Mouse (Mus musculus): ENCODE results near the gene Kcng1. TPM values are rescaled to one million over a fixed set of nuclear protein-coding genes. Genes with fewer than 3 reads are reported as not detected.
A peak's percentile ranks its signal among the peaks of the same experiment; 100 is the strongest.

Kcng1 gene
- under 1 TPM; 0.25 to 0.48 TPM for total RNA-seq (2021)
- long read RNA-seq, experiment 1, result 0 reads
- long read RNA-seq, experiment 2, result 0 reads

- no peak for DNase-seq (ENCODE audit: low spot score in 2 of 2)
These were observed at the start of gene Kcng1 for GRCm38 (mm10) chr2:168281582-168281981. TSS of gene Kcng1 (minus strand) at chr2:168281736.

- no peak for DNase-seq (ENCODE audit: low spot score in 2 of 2)
These were observed 49.0 kb upstream of the Kcng1 start for GRCm38 (mm10) chr2:168330421-168331070.

DNA sequence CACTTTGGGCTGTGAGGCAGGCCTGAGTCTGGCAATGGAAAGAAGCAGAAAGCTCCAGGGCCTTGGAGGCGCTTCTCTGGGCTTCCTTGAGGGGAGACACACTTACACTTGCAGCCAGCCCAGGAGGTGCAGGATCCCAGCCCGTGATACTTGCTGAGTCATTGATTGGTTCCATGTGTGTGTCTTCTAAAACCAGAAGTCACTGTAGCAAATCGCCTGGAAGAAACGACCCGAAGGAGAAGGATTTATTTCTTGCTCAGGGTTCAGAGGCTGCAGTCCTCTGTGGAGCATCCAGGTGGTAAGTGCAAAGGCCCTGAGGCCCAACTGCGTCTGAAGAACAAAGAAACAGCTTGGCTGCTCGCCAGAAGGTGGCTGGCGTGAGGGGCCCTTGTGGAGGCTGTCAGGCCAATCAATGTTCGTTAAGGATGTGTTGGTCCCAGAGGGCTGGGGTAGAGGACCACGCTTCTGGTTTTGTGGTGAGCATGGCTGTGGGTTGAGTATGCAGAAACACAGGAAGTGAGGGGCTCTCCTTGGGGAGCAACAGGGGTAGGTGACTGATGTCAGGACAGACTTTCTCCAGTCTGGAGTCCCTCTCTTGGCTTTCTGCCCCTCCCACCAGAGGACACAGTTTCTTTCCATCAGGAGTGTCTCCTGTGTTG is 40.3 kb upstream of the Kcng1 start:
- DNase-seq (ENCODE audit: low spot score in 2 of 2), result no peak

DNA sequence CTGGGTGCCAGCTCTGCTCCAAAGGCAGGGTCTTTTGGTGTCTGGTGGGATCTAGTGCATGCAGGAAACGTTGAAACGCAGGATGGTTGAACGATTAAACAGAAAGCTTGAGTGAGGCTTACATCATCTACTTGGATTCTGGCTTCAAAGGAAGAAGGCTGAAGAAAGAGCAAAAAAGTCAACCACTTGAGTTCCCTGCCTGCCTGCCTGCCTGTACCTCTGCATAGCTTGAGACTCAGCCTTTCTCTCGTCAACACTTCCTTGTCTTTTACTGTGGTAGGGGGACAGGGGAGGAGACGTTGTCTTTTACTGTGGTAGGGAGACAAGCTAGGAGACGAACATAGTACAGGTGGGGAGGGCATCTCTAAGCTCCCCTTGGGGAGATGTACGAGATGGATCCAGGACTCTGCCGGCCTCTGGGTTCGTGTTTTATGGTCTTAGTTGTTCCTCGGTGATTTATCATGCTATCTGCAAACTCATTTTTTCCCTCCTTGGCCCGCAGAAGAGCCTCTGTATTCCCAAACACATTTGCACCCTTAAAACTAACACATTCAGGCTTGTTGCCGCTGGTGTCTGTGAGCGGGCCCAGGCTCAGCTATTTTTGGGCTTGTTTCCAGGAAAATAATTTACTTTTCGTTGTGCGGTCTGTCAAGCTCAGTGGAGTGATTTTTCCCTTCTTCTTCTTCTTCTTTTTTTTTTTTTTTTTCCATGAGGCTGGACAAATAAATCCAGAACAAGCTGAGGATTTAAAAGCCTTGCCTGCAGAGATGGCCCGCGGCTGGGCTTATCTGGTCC is 39.0 kb upstream of the Kcng1 start:
- no peak for DNase-seq (ENCODE audit: low spot score in 2 of 2)

GRCm38 (mm10) chr2:168314646-168315446 is 33.3 kb upstream of the Kcng1 start:
- DNase-seq (ENCODE audit: low spot score in 2 of 2), result no peak

- no peak for DNase-seq (ENCODE audit: low spot score in 2 of 2)
These were observed 31.0 kb upstream of the Kcng1 start for GRCm38 (mm10) chr2:168312504-168312903.

DNA sequence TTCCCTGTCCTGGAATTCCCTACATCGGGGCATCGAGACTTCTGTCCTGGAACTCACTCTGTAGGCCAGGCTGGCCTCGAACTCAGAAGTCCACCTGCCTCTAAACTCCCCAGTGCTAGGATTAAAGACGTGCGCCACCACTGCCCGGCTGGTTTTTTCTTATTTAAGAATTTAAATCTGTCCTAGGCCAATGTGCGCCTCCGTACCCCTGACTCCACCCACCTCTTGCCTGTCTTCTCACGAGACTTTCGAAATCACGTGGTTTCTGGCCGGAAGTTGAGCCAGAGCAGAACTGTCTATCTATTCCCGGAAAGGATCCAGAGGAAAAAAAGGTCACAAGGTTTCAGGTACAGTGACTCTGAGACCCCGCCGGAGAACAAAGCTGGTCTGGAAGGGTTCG is 29.5 kb upstream of the Kcng1 start:
- no peak for DNase-seq (ENCODE audit: low spot score in 2 of 2)

- no peak for DNase-seq (ENCODE audit: low spot score in 2 of 2)
These were observed 27.4 kb upstream of the Kcng1 start for GRCm38 (mm10) chr2:168308916-168309315.

DNA sequence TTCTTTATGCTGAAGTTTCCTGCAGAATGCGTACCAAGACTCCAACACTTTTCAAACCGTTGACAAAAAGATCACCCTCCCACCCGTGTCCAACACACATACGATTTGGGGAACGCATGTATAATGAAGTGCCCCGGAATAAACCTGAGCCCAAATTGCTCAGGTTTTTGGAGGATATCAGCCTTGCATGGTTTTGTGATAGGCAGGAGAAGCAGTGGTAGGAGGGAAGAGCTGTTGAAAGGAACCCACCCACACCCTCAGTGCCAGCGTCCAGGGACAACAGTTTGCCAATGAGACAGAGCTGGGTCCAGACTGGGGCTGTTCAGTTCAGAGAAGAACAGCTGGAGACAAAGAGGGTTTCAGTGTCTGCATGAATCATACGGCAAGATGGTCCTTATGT is 18.1 kb upstream of the Kcng1 start:
- no peak for DNase-seq (ENCODE audit: low spot score in 2 of 2)

DNA sequence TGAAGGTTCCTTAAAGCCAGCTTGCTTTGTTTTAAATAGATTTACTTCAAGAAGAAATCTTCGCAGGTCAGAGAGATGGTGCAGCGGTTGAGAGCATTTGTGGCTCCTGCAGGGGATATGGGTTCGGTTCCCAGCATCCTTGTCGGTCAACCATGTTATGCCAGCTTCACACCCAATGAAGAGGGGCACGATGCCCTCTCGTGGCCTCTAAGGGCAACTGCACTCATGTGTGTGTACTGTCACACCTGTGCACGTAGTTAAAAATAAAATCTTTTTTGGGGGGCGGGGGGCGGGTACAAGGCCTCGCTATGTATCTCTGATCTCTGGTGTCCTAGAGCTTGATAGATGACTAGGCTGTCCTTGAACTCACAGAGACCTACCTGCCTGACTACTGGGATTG is 15.0 kb upstream of the Kcng1 start:
- DNase-seq (ENCODE audit: low spot score in 2 of 2), result no peak

DNA sequence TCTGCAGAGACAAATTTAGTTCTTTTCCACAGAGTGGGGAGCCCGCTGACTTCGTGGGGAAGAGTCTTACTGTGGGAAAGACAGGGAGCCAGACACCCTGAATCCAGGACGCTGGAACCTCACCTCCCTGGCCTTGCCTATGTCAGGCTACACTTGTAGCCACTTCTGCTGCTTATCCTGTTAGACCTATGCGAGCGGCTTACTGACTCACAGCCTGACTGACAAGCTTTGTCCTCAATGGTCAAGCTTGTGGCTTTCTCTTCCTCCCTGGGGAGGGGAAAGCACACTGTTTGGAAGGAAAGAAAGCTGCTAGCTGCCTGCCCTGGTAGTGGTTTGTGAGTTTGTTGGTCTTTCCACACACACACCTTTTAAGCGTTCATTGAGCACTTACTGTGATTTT is 11.0 kb upstream of the Kcng1 start:
- DNase-seq (ENCODE audit: low spot score in 2 of 2), result no peak

GRCm38 (mm10) chr2:168292041-168292440 is 10.5 kb upstream of the Kcng1 start:
- DNase-seq (ENCODE audit: low spot score in 2 of 2), result no peak

DNA sequence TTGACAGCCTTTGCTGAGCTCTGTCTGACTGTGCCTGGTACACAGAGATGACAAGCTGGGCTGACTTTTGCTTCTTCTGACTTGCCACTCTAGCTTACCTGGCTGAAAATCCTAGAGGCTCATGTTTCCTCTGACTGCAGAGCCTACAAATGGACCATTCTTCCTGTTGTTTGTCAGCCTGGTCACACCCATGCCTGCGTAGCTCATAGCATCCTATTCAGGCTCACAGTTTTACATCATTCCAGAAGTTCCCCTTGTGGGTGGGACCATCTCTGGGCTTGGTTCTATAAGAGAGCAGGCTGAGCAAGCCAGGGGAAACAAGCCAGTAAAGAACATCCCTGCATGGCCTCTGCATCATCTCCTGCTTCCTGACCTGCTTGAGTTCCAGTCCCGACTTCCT is 8.3 kb upstream of the Kcng1 start:
- DNase-seq (ENCODE audit: low spot score in 2 of 2), result no peak

DNA sequence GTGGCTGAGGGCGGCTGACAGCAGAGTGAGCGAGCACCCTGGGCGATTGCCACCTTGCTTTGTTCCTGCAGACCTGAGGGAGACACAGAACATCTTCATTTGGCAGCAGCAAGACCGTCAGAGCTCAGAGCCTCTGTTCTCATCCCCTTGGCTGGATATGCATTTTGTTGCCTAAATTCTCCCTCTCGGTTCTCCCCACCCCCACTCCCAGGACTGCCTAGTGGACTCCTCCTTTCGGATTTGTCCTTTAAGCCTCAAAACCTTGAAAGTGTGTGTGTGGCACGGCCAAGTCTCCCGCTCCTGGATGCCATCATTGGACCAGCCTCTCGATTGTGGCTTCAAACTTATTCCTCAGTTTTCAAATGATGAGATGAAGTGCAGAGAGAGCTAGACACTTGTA is 7.5 kb upstream of the Kcng1 start:
- DNase-seq (ENCODE audit: low spot score in 2 of 2), result no peak

DNA sequence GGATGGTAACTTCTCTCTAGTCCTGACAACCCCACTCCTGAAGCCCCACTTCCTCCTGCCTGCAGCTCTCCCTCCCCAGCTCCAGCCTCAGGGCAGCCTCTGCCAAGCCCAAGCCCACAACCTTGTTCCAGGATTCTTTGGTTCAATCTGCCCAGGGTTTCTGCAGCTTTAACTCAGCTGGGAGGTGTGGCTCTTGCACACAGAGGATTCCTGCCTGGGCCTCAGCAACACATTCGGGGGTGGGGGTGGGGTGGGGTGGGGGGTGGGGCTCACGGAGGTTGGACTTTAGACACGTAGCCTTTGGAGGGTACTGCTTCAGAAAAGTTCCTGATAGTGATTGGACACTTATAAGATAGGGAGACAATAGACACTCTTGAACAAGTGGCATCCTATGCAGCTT is 5.5 kb upstream of the Kcng1 start:
- no peak for DNase-seq (ENCODE audit: low spot score in 2 of 2)

- DNase-seq (ENCODE audit: low spot score in 2 of 2), result no peak
These were observed 3.6 kb upstream of the Kcng1 start for GRCm38 (mm10) chr2:168285143-168285542.

GRCm38 (mm10) chr2:168280729-168281581 is 581 bp downstream of the Kcng1 start:
- peak in 1 of 2 experiments; percentile 8 for DNase-seq (ENCODE audit: low spot score in 2 of 2)

DNA sequence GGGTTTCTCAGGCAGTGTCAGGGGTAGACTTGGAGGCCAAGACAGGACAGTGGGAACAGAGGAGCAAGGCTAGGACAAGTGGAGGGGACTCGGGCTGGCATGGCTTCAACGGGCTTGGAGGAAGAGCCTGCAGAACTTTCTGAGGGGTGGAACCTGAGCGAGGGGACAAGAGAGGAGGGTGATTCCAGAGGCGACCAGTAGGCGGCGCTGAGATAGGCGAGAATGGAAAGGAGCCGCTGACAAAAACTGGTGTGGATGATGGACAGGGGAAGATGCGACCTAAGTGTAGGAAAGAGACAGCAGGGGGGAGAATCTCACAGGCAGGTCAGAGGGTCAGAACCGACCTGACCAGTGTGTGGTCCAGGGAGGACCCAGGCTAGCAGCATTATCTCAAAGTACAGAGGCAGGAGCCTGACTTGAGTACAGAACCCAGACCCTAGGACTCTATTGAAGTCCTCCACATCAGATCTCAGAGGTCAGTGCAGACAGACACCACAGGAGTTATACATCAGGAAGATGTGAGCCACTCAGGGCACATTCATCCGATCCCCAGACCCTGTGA is 7.1 kb downstream of the Kcng1 start:
- peak; percentile 29 to 44 for DNase-seq (ENCODE audit: low spot score in 2 of 2)

DNA sequence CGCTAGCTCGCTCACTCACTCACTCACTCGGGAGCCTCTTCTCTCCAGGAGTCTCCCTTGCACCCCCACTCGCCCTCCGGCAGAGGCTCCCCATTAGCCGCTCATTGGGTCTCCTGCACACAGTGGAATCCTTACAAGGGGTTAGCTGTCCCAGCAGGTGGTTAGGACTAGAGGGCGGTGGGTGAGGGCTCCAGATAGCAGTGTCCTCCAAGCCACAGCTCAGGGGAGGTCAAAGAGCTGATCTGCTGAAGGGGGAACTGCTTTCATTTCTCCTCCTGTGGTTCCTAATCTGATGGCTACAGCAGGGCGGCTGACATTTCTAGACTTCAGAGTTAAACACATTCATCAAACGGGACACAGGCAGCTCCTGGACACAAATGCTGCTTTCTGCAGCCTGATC is 8.1 kb downstream of the Kcng1 start:
- no peak for DNase-seq (ENCODE audit: low spot score in 2 of 2)

DNA sequence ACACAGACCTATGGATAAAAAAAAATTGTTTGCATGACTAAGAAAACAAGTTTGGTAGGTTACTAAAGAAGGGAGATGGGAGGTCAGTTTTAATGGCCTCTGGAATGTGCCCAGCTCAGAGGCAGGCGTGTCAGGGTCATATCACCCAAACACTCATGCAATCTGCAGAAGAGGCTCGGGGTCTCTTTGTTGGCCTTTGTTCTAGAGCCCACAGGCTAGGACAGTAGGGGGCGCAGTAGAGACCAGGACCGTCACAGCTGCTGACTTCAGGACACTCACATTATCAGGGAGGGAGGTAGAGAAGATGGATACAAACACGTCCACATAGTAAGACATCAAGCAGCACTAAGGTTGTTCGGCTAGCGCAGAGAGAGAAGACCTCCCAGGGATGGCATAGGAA is 13.5 kb downstream of the Kcng1 start:
- DNase-seq (ENCODE audit: low spot score in 2 of 2), result no peak

Measured in adrenal gland, postnatal 4 days (tissue).